Mouse (Mus musculus) kidney, adult 2 months (tissue): ENCODE data around the gene Actl10.

Experiments
- CTCF ChIP-seq: fragments of 200-500 bp; conservative IDR thresholded peaks from 2 replicates; pipeline ENCODE4 v1.5.1; 2011; ENCODE audit warnings: low read depth, mild to moderate bottlenecking, control low read depth, low read length, moderate library complexity, mixed read lengths; ENCODE audit not compliant: insufficient read depth, insufficient read length
- POLR2A ChIP-seq: fragments of 200-500 bp; IDR thresholded peaks from one replicate; pipeline ENCODE4 v1.6.1; 2011; ENCODE audit warnings: low read depth, low read length, control low read depth

DNA sequence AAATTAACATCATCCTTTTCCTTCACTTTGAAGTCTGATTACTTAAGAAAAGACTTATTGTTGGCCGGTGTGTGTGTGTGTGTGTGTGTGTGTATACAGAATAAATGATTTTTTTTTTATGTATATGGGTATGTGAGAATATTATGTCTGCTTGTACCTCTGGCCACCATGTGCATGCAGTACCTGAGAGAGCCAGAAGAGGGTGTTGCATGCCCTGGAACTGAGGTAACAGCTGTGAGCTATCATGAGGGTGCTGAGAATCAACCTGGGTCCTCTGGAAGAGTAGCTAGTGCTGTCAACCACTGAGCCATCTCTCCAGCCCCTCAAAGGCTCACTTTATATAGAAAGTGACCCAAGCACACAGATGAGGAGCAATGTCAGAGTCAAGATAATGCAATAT, 29.8 kb downstream of the Actl10 start:
- TF ChIP-seq CTCF: 0 out of 2 replicates have a peak, but pooled peaks have one; percentile 11
- TF ChIP-seq POLR2A: no peak
